Mouse (Mus musculus) brain, embryonic 14.5 days (tissue): ENCODE results near the gene Dhx57.
"Not testable (repeated sequence)": the region's sequence is repeated elsewhere in the genome, so short reads cannot be mapped to it uniquely, and the experiment has no call there.

Experiments
- CTCF ChIP-seq: fragments of 200-500 bp; IDR thresholded peaks from 2 replicates; pipeline ENCODE4 v1.5.1; 2012; ENCODE audit warnings: inconsistent platforms, mild to moderate bottlenecking, moderate library complexity, borderline replicate concordance; ENCODE audit not compliant: insufficient read depth, insufficient read length; ENCODE audit errors: extremely low read depth
- POLR2A ChIP-seq: fragments of 200-500 bp; IDR thresholded peaks from 2 replicates; pipeline ENCODE4 v1.6.1; 2012; ENCODE audit warnings: mild to moderate bottlenecking, inconsistent platforms, borderline replicate concordance; ENCODE audit not compliant: poor library complexity, insufficient read depth, insufficient read length, severe bottlenecking; ENCODE audit errors: extremely low read depth

- not testable (repeated sequence) for TF ChIP-seq CTCF, POLR2A
These were observed 65.1 kb downstream of the Dhx57 start for GRCm38 (mm10) chr17:80225142-80225541.
